Mouse (Mus musculus): ENCODE data around the gene Heyl. TPM values are rescaled to one million over a fixed set of nuclear protein-coding genes. Genes with fewer than 3 reads are reported as not detected.

The Heyl gene
- 13.0 and 21.2 TPM in 2 replicates for polyA plus RNA-seq (2015; fragmentation: Nextera tagmentation; extraction: Ambion mirVana)

DNA sequence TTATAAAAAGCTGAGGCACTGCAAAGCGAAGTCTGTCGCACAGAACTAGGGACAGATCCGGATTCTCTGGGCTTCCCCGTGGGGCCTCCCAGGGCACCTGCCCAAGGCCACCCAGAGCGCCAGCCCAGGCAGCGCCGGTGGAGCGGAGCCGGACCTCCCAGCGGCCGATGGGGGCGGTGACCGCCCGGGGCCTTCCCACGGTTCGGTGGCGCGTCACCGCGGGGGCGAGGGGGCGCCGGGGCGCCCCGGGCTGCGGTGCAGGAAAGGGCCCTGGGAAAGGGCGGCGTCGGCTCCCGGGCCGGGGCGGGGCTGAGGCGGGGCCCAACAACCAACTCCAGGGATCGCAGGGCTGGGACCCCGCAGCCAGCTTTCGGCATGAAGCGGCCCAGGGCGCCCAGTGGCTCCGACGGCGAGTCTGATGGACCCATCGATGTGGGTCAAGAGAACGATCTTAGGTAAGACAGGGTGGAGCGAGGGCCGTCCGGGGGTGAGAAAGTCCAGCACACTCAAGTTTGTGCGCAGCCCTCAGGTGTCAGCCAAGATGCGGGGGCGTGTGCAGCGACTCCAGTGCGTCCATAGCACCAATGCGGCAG, at the start of gene Heyl:
TSS of gene Heyl (plus strand) at position 65 of the 593 bp plus-strand sequence.
- Histone ChIP-seq H3K9me3 (replicated peaks) (no peaks in the 10 kb centered on the region), H3K27me3 (peaks cover 11% of the 10 kb centered on the region; the same call in 1 of the 2 replicates), H3K9ac (peak within 1 kb of the TSS; percentile 52), H3K4me1 (replicated peaks) (peaks cover 45% of the 10 kb centered on the region), H3K4me3 (peak within 1 kb of the TSS; percentile 58), H3K4me2 (peak within 1 kb of the TSS; percentile 82), H3K36me3 (no peaks in the 10 kb centered on the region), H3K27ac (peak within 1 kb of the TSS; percentile 38)
- WGBS: 1% methylated on average over 52 of the region's 52 CpGs
- peak; percentile 60 for ATAC-seq (replicated peaks; ENCODE audit: insufficient number of reproducible peaks, insufficient read depth, low FRiP score, low read depth)

DNA sequence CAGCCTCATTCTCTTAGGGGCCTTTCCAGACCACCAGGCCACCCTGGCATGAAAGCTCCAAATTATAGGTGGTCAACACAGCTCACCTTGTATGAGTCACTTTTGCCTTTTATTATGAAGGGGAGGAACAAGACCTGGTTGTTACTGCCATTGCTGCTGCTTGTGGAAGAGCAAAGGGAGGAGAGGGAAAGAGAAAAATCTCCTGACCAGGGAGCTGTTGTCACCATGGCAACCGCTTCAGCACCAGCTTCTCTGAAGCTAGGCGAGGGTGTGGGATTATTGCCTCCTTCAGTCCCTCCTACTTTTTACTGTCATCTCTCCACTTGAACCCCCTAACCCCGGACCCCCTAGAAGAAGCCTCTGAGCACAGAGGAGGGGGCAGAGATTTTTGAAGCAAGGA, 48.5 kb upstream of the Heyl start:
- 46% methylated on average over 3 of the region's 3 CpGs for WGBS

DNA sequence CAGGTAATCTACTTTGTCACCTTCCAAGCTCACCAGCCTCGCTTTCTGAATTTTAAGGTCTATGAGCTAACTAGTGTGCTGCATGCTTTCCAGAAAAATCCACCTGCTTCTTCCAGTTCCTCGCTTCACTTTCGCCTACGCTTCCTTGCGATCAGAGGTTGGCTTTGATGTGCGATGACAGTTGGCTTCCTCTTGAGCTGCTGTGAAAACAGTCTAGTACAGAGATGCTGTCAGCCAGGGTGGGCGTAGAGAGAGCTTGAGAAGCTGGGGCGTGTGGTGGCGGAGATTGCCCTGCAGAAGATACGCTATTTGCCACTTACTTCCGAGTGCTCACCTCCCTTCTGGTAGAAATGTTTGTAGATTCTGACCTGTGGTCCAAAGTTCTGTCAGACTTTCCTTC, 41.0 kb upstream of the Heyl start:
- no peaks in the 10 kb centered on the region for H3K9me3 ChIP-seq (replicated peaks)
- ATAC-seq (replicated peaks; ENCODE audit: insufficient number of reproducible peaks, insufficient read depth, low FRiP score, low read depth): no peak
- 52% methylated on average over 11 of the region's 11 CpGs for WGBS
- no peak overlapping the region for H3K4me2 ChIP-seq
- no peak overlapping the region for H3K4me3 ChIP-seq
- no peak overlapping the region for H3K9ac ChIP-seq
- no peaks in the 10 kb centered on the region for H3K36me3 ChIP-seq
- H3K27ac ChIP-seq: no peak overlapping the region
- peaks cover 64% of the 10 kb centered on the region for H3K27me3 ChIP-seq
- peaks cover 6% of the 10 kb centered on the region; the same call in 1 of the 2 replicates for H3K4me1 ChIP-seq (replicated peaks)

More for the DNA sequence above, 48.5 kb upstream of the Heyl start:
- H3K9ac ChIP-seq: no peak overlapping the region
- ATAC-seq (replicated peaks; ENCODE audit: insufficient number of reproducible peaks, insufficient read depth, low FRiP score, low read depth): no peak
- no peak overlapping the region for H3K4me2 ChIP-seq
- H3K27me3 ChIP-seq: peaks cover 93% of the 10 kb centered on the region
- H3K9me3 ChIP-seq (replicated peaks): no peaks in the 10 kb centered on the region
- no peak overlapping the region for H3K27ac ChIP-seq
- H3K4me3 ChIP-seq: no peak overlapping the region
- H3K4me1 ChIP-seq (replicated peaks): peaks cover 17% of the 10 kb centered on the region
- H3K36me3 ChIP-seq: no peaks in the 10 kb centered on the region

DNA sequence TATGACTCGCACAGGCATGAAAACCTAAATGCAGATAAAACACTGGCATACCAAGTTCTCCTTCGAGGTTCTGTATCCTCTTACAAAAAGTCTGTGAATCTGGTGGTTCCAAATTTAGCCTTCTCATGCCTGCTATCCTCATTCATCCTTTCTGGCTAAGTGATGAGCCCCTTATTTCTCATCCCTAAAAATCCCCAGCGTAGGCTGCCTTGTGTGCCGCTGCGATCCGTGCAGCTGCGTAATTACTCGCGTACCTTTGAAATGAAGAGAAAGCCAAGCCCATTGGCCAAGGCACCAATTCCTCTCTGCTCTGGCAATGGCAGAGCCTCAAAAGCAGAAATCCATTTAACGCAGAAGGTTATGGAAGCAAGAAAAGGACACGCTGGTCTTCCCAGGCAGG, 39.6 kb upstream of the Heyl start:
- no peak overlapping the region for H3K9ac ChIP-seq
- no peak overlapping the region for H3K4me3 ChIP-seq
- H3K27me3 ChIP-seq: peaks cover 63% of the 10 kb centered on the region
- H3K27ac ChIP-seq: no peak overlapping the region
- H3K36me3 ChIP-seq: no peaks in the 10 kb centered on the region
- WGBS: 87% methylated on average over 11 of the region's 11 CpGs
- no peak overlapping the region for H3K4me2 ChIP-seq
- H3K4me1 ChIP-seq (replicated peaks): peaks cover 6% of the 10 kb centered on the region; the same call in 1 of the 2 replicates
- H3K9me3 ChIP-seq (replicated peaks): no peaks in the 10 kb centered on the region
- ATAC-seq (replicated peaks; ENCODE audit: insufficient number of reproducible peaks, insufficient read depth, low FRiP score, low read depth): no peak

DNA sequence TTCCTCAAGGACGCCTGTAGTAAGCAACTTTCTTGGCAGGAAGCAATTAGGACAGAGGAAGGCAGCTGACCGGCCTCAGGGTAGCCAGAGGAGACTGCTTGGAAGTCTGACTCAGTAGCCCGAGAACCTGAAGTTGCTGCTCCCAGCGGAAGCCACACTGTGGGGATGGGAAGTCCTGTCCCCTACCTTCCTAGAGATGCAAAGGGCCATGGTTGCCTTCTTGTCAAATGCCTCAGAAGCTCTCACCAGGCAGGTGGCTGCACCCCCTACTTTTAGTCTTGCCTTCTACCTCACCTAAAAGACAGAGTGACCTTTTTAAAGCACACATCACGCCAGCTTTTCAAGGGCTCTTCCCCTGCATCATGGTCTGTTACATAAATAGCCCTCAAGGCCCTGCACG, 36.7 kb upstream of the Heyl start:
- H3K9ac ChIP-seq: no peak overlapping the region
- H3K4me3 ChIP-seq: no peak overlapping the region
- no peak overlapping the region for H3K4me2 ChIP-seq
- no peak overlapping the region for H3K27ac ChIP-seq
- no peaks in the 10 kb centered on the region for H3K9me3 ChIP-seq (replicated peaks)
- 46% methylated on average over 6 of the region's 6 CpGs for WGBS
- peaks cover 76% of the 10 kb centered on the region for H3K27me3 ChIP-seq
- peaks cover 16% of the 10 kb centered on the region for H3K4me1 ChIP-seq (replicated peaks)
- no peak for ATAC-seq (replicated peaks; ENCODE audit: insufficient number of reproducible peaks, insufficient read depth, low FRiP score, low read depth)
- H3K36me3 ChIP-seq: no peaks in the 10 kb centered on the region

DNA sequence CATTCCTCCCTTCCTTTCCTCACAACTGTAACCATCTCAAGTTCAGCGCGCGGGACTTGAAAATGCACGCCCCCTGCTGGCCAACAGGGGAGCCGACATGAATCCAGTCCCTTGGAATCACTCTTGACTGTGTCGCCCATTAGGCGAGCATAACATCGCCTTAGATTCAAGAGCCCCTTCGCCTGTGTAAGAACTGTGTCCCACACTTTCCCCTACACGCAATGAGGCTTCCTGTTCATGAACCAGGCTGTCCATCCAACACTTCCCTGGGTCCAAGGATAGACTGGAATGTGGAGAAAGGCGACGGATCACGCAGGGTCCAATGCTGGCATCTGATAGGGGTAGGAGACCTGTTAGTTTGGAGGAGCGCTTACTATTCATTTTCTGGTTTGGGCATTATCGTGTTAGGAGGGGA, 32.6 kb upstream of the Heyl start:
- peak overlapping the region; percentile 52 for H3K4me3 ChIP-seq
- peaks cover 50% of the 10 kb centered on the region for H3K27me3 ChIP-seq
- ATAC-seq (replicated peaks; ENCODE audit: insufficient number of reproducible peaks, insufficient read depth, low FRiP score, low read depth): no peak
- H3K9ac ChIP-seq: peak overlapping the region; percentile 51
- H3K4me1 ChIP-seq (replicated peaks): peaks cover 28% of the 10 kb centered on the region
- no peaks in the 10 kb centered on the region for H3K9me3 ChIP-seq (replicated peaks)
- peak overlapping the region; percentile 86 for H3K4me2 ChIP-seq
- peak overlapping the region; percentile 81 for H3K27ac ChIP-seq
- 1% methylated on average over 15 of the region's 15 CpGs for WGBS
- H3K36me3 ChIP-seq: no peaks in the 10 kb centered on the region

DNA sequence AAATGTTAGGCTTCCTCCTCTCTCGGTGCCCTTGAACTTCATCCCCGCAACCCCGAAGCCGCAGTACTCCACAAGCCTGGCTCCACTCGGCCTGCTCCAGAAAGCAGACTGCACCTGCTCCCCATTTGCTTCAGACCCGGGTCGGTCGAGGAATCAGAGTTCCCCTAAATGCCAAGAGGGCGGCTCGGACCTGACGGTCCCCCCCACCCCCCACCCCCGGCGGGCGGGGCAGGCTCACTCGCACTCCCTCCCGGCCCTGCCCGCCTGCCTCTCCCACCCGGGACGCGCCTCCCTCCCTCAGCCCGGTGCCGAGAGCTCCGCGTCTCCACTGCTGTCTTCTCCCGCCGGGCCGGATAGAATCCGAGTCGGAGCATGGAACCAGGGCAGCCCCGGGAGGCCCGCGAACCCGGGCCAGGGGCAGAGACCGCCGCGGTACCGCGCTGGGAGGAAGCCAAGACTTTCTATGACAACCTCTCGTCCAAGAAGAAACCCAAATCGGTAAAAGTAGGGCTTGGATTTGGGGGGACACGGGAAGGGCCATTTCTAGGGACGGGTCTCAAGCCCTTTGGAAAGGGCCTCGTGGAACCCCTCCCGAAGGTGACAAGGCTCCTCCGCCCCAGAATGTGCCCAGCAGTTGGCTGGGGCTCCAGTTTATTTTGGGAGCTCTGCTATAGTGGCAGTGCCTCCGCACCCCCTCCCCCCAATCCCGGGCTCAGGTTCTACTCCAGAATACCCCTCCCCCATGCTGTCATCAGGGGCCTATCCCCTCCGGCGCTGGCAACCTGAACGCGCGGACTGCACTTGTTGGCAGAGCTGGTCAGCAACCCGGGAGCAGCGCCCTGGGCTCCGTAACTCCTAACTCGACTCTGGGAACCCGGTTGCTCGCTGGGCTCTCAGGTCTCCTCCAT, 31.9 kb upstream of the Heyl start, which contains the start of gene Nt5c1a:
TSS of gene Nt5c1a (plus strand) at position 319 of the 908 bp plus-strand sequence.
- Histone ChIP-seq H3K36me3 (no peaks in the 10 kb centered on the region), H3K9me3 (replicated peaks) (no peaks in the 10 kb centered on the region), H3K4me1 (replicated peaks) (peaks cover 28% of the 10 kb centered on the region), H3K4me2 (peak within 1 kb of the TSS; percentile 86), H3K27me3 (peaks cover 45% of the 10 kb centered on the region), H3K27ac (peak within 1 kb of the TSS; percentile 81), H3K9ac (peak within 1 kb of the TSS; percentile 51), H3K4me3 (peak within 1 kb of the TSS; percentile 52)
- WGBS: 2% methylated on average over 58 of the region's 58 CpGs
- ATAC-seq (replicated peaks; ENCODE audit: insufficient number of reproducible peaks, insufficient read depth, low FRiP score, low read depth): peak; percentile 82

DNA sequence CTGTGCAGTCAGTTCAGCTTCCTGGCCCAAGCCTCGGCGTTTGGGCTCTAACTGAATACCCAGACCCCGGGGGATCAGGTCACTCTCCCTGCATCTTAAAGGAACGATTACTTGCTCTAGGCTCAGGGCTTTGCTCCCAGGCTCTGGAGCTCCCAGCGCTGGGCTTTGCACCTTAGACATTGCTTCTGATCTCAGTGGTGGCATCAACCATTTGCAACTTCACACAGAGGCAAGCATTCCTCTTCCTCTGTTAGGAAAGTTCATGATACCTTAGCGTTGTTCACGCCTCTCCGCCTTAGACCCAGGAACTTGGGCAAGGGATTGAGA, 31.3 kb upstream of the Heyl start:
- H3K9me3 ChIP-seq (replicated peaks): no peaks in the 10 kb centered on the region
- peak overlapping the region; percentile 86 for H3K4me2 ChIP-seq
- WGBS: 20% methylated on average over 8 of the region's 8 CpGs
- peak overlapping the region; percentile 52 for H3K4me3 ChIP-seq
- no peak overlapping the region for H3K9ac ChIP-seq
- H3K4me1 ChIP-seq (replicated peaks): peaks cover 28% of the 10 kb centered on the region
- H3K27me3 ChIP-seq: peaks cover 44% of the 10 kb centered on the region
- no peak for ATAC-seq (replicated peaks; ENCODE audit: insufficient number of reproducible peaks, insufficient read depth, low FRiP score, low read depth)
- H3K36me3 ChIP-seq: no peaks in the 10 kb centered on the region
- H3K27ac ChIP-seq: peak overlapping the region; percentile 81

DNA sequence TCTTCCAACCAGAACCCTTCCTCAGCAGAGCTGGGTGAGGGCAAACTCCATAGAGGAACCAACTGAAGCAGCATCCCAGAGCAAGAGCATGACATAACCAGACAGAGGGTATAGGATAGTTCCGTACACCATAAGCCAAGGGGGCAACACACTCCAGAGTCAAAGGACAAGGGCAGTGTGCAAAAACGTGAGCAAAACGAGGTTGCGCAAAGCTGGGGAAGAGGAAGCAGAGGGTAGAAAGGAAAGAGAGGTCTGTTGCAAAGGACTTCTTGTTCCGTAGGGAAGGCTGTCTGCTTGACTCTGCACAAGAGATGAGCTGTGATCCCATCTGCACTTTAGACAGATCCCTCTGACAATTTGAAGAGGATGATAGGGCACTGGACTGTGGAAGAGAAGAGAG, 26.0 kb upstream of the Heyl start:
- ATAC-seq (replicated peaks; ENCODE audit: insufficient number of reproducible peaks, insufficient read depth, low FRiP score, low read depth): no peak
- WGBS: 68% methylated on average over 5 of the region's 5 CpGs
- no peak overlapping the region for H3K27ac ChIP-seq
- H3K9ac ChIP-seq: no peak overlapping the region
- no peak overlapping the region for H3K4me2 ChIP-seq
- H3K9me3 ChIP-seq (replicated peaks): no peaks in the 10 kb centered on the region
- H3K4me1 ChIP-seq (replicated peaks): peaks cover 11% of the 10 kb centered on the region
- H3K36me3 ChIP-seq: no peaks in the 10 kb centered on the region
- H3K4me3 ChIP-seq: no peak overlapping the region
- H3K27me3 ChIP-seq: peaks cover 19% of the 10 kb centered on the region; the same call in 1 of the 2 replicates

DNA sequence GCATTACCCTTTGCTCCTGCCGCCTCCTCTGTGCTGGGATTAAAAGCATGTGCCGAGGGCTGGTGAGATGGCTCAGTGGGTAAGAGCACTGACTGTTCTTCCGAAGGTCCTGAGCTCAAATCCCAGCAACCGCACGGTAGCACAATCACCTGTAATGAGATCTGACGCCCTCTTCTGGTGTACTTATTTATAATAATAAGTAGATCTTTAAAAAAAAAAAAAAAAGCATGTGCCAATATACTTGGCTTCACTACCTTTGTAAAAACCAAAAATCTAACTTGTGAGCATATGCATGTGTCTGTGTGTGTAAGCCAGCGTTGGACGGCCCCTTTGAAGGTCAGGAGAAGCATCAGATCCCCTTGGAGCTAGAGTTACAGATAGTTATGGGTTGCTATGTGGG, 22.4 kb upstream of the Heyl start:
- no peaks in the 10 kb centered on the region for H3K9me3 ChIP-seq (replicated peaks)
- H3K9ac ChIP-seq: no peak overlapping the region
- 58% methylated on average over 8 of the region's 8 CpGs for WGBS
- no peak overlapping the region for H3K27ac ChIP-seq
- peaks cover 36% of the 10 kb centered on the region for H3K27me3 ChIP-seq
- ATAC-seq (replicated peaks; ENCODE audit: insufficient number of reproducible peaks, insufficient read depth, low FRiP score, low read depth): no peak
- H3K4me3 ChIP-seq: no peak overlapping the region
- no peak overlapping the region for H3K4me2 ChIP-seq
- no peaks in the 10 kb centered on the region for H3K4me1 ChIP-seq (replicated peaks)
- H3K36me3 ChIP-seq: no peaks in the 10 kb centered on the region

DNA sequence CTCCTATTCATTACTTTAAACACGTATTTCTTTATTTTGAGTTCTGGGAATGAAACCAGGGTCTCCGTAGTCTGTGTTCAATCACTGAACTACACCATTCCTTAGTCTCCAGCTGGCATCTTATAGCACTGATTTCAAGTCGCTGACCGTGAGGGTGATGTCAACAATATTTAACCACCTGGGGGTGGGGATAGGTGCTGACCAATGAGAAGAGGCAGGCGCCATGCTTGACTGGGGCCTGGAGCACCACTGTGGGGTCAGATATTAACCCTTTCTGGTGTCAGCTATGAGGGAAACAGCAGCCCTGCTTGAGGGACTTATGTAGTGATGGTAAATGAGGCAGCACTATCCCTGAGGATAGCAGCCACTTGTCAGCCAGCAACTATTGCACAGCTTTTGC, 21.9 kb upstream of the Heyl start:
- Histone ChIP-seq H3K9ac (no peak overlapping the region), H3K4me3 (no peak overlapping the region), H3K4me1 (replicated peaks) (no peaks in the 10 kb centered on the region), H3K9me3 (replicated peaks) (no peaks in the 10 kb centered on the region), H3K36me3 (no peaks in the 10 kb centered on the region), H3K27me3 (peaks cover 39% of the 10 kb centered on the region), H3K27ac (no peak overlapping the region), H3K4me2 (no peak overlapping the region)
- ATAC-seq (replicated peaks; ENCODE audit: insufficient number of reproducible peaks, insufficient read depth, low FRiP score, low read depth): no peak
- WGBS: 55% methylated on average over 5 of the region's 5 CpGs
